Mouse (Mus musculus) T-helper 2 cell (primary cell): Measurements from ENCODE around the gene Sdk2.

Experiments used
- in situ Hi-C: fragments of 300-600 bp; cut with MboI, MseI; formaldehyde crosslinking; loops from one replicate; pipeline ENCODE4 v1.15.1; 2025; ENCODE audit warnings: high pct_unique_total_duplicates

The Sdk2 gene

GRCm38 (mm10) chr11:114046927-114047326 is 19.9 kb downstream of the Sdk2 start:
- in situ Hi-C loops, result no loop called here

- in situ Hi-C loops, result no loop called here
These were observed 22.5 kb downstream of the Sdk2 start for GRCm38 (mm10) chr11:114044373-114044772.

GRCm38 (mm10) chr11:114043530-114043929 is 23.3 kb downstream of the Sdk2 start:
- in situ Hi-C loops, result no loop called here

- in situ Hi-C loops, result no loop called here
These were observed 26.3 kb downstream of the Sdk2 start for GRCm38 (mm10) chr11:114040391-114041035.

- in situ Hi-C loops, result no loop called here
These were observed 28.8 kb downstream of the Sdk2 start for GRCm38 (mm10) chr11:114038036-114038435.

- in situ Hi-C loops, result no loop called here
These were observed 35.4 kb downstream of the Sdk2 start for GRCm38 (mm10) chr11:114031491-114031890.

- in situ Hi-C loops, result no loop called here
These were observed 36.6 kb downstream of the Sdk2 start for GRCm38 (mm10) chr11:114030214-114030613.

- in situ Hi-C loops, result no loop called here
These were observed 38.3 kb downstream of the Sdk2 start for GRCm38 (mm10) chr11:114028512-114028911.

GRCm38 (mm10) chr11:114028021-114028420 is 38.8 kb downstream of the Sdk2 start:
- in situ Hi-C loops, result no loop called here

GRCm38 (mm10) chr11:114025056-114025455 is 41.8 kb downstream of the Sdk2 start:
- in situ Hi-C loops, result no loop called here

- in situ Hi-C loops, result no loop called here
These were observed 42.9 kb downstream of the Sdk2 start for GRCm38 (mm10) chr11:114023965-114024364.

- in situ Hi-C loops, result no loop called here
These were observed 44.7 kb downstream of the Sdk2 start for GRCm38 (mm10) chr11:114022166-114022565.

GRCm38 (mm10) chr11:114019087-114019486 is 47.8 kb downstream of the Sdk2 start:
- in situ Hi-C loops, result no loop called here

GRCm38 (mm10) chr11:114016889-114017392 is 49.9 kb downstream of the Sdk2 start:
- in situ Hi-C loops, result no loop called here

GRCm38 (mm10) chr11:114016108-114016888 is 50.5 kb downstream of the Sdk2 start:
- in situ Hi-C loops, result no loop called here

- in situ Hi-C loops, result no loop called here
These were observed 55.3 kb downstream of the Sdk2 start for GRCm38 (mm10) chr11:114011523-114011922.

GRCm38 (mm10) chr11:114005879-114006278 is 61.0 kb downstream of the Sdk2 start:
- in situ Hi-C loops, result no loop called here

GRCm38 (mm10) chr11:114004651-114005050 is 62.2 kb downstream of the Sdk2 start:
- in situ Hi-C loops, result no loop called here

- in situ Hi-C loops, result no loop called here
These were observed 63.7 kb downstream of the Sdk2 start for GRCm38 (mm10) chr11:114003195-114003594.

GRCm38 (mm10) chr11:114000051-114000450 is 66.8 kb downstream of the Sdk2 start:
- in situ Hi-C loops, result no loop called here

- in situ Hi-C loops, result no loop called here
These were observed 68.1 kb downstream of the Sdk2 start for GRCm38 (mm10) chr11:113998702-113999101.

GRCm38 (mm10) chr11:113993921-113994320 is 72.9 kb downstream of the Sdk2 start:
- in situ Hi-C loops, result no loop called here

- in situ Hi-C loops, result no loop called here
These were observed 74.0 kb downstream of the Sdk2 start for GRCm38 (mm10) chr11:113992894-113993293.
